Mouse (Mus musculus): ENCODE results near the gene Zfp207. TPM values are rescaled to one million over a fixed set of nuclear protein-coding genes. Genes with fewer than 3 reads are reported as not detected.

Gene Zfp207
- total and polyA plus RNA-seq, 2 experiments from 2014 or later, result 114 to 196 TPM

GRCm38 (mm10) chr11:80382626-80383018 lies 457 bp upstream of the Zfp207 start:
- peak overlapping the region; percentile 91 for H3K4me3 ChIP-seq (ENCODE audit: low read depth, low read length)
- peak overlapping the region; percentile 93 for H3K27ac ChIP-seq (ENCODE audit: low read depth)
- H3K36me3 ChIP-seq (replicated peaks; ENCODE audit: control insufficient read depth, insufficient read depth, low read length), result peaks cover 8% of the 10 kb centered on the region
- H3K9me3 ChIP-seq (replicated peaks; ENCODE audit: control insufficient read depth, low read length), result no peaks in the 10 kb centered on the region
- WGBS, result 4% methylated on average over 12 of the region's 12 CpGs
- peak; percentile 6; the same call in 1 of the 2 replicates for ATAC-seq (ENCODE audit: insufficient read depth, low read depth)
- H3K27me3 ChIP-seq (ENCODE audit: control insufficient read depth, insufficient read depth, low read length), result no peaks in the 10 kb centered on the region
- H3K9ac ChIP-seq (replicated peaks; ENCODE audit: low read depth, low read length), result peak overlapping the region; percentile 98
- peaks cover 17% of the 10 kb centered on the region for H3K4me1 ChIP-seq (ENCODE audit: control insufficient read depth, insufficient read depth)
- TF ChIP-seq EP300 (IDR thresholded peaks at IDR 0.05; ENCODE audit: low read depth) (no peak), CTCF (IDR thresholded peaks at IDR 0.05; ENCODE audit: low read depth) (no peak)
- peak overlapping the region; percentile 78 for H3K4me2 ChIP-seq (ENCODE audit: low read depth, low read length)
- no peak for DNase-seq (ENCODE audit: low spot score)

DNA sequence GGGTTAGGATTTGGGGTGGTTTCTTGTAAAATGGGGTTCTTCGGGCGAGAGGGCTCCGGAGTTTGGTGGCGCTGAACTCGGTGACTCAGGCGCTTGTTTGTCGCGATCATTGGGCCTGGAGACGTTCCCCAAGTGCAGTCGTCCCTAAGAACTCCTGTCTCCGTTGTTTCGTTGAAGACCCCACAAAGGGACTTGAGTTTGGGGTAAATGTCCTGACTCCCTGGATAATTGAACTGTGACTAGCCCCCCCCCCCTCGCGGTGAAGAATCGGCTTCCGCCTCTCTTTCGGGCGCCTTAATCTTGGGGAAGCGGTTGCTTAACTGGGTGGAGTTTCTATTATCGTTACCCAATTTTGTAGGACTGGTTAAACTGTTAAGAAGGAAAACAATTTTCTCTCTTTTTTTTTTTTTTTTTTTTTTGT lies 557 bp downstream of the Zfp207 start:
- Histone ChIP-seq H3K4me1 (ENCODE audit: control insufficient read depth, insufficient read depth) (peaks cover 17% of the 10 kb centered on the region), H3K9me3 (replicated peaks; ENCODE audit: control insufficient read depth, low read length) (no peaks in the 10 kb centered on the region), H3K27ac (ENCODE audit: low read depth) (peak overlapping the region; percentile 93), H3K27me3 (ENCODE audit: control insufficient read depth, insufficient read depth, low read length) (no peaks in the 10 kb centered on the region), H3K36me3 (replicated peaks; ENCODE audit: control insufficient read depth, insufficient read depth, low read length) (peaks cover 17% of the 10 kb centered on the region), H3K4me3 (ENCODE audit: low read depth, low read length) (peak overlapping the region; percentile 91), H3K4me2 (ENCODE audit: low read depth, low read length) (peak overlapping the region; percentile 91), H3K9ac (replicated peaks; ENCODE audit: low read depth, low read length) (peak overlapping the region; percentile 98)
- ATAC-seq (ENCODE audit: insufficient read depth, low read depth) (peak; percentile 7), DNase-seq (ENCODE audit: low spot score) (peak; percentile 35)
- under 1% methylated on average over 20 of the region's 20 CpGs for WGBS
- TF ChIP-seq EP300 (IDR thresholded peaks at IDR 0.05; ENCODE audit: low read depth), result no peak
- no peak for TF ChIP-seq CTCF (IDR thresholded peaks at IDR 0.05; ENCODE audit: low read depth)

DNA sequence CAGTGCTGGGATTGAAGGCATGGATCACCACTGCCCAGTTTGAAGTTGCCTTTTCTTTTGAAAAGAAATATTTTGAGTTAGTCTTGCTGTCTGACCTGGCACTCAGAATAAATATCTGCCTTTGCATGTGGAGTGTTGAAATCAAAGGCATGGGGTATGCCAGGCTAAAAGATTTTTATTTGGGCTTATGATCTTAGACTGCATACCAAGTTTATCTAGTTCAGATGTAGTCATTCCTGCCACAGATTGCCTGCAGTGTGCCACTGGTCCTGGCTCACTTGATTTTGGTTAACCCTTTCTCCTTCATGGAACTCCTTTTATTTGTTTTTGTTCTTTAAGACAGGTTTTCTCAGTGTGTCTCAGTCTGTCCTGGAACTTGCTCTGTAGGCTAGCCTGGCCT lies 1.4 kb downstream of the Zfp207 start:
- H3K9ac ChIP-seq (replicated peaks; ENCODE audit: low read depth, low read length), result peak overlapping the region; percentile 63
- TF ChIP-seq EP300 (IDR thresholded peaks at IDR 0.05; ENCODE audit: low read depth) (no peak), CTCF (IDR thresholded peaks at IDR 0.05; ENCODE audit: low read depth) (no peak)
- H3K4me2 ChIP-seq (ENCODE audit: low read depth, low read length), result peak overlapping the region; percentile 91
- H3K27me3 ChIP-seq (ENCODE audit: control insufficient read depth, insufficient read depth, low read length), result no peaks in the 10 kb centered on the region
- H3K9me3 ChIP-seq (replicated peaks; ENCODE audit: control insufficient read depth, low read length), result no peaks in the 10 kb centered on the region
- DNase-seq (ENCODE audit: low spot score) (no peak), ATAC-seq (ENCODE audit: insufficient read depth, low read depth) (no peak)
- peaks cover 24% of the 10 kb centered on the region for H3K36me3 ChIP-seq (replicated peaks; ENCODE audit: control insufficient read depth, insufficient read depth, low read length)
- peaks cover 17% of the 10 kb centered on the region for H3K4me1 ChIP-seq (ENCODE audit: control insufficient read depth, insufficient read depth)
- H3K27ac ChIP-seq (ENCODE audit: low read depth), result peak overlapping the region; percentile 28; the same call in 1 of the 2 replicates
- peak overlapping the region; percentile 91 for H3K4me3 ChIP-seq (ENCODE audit: low read depth, low read length)

DNA sequence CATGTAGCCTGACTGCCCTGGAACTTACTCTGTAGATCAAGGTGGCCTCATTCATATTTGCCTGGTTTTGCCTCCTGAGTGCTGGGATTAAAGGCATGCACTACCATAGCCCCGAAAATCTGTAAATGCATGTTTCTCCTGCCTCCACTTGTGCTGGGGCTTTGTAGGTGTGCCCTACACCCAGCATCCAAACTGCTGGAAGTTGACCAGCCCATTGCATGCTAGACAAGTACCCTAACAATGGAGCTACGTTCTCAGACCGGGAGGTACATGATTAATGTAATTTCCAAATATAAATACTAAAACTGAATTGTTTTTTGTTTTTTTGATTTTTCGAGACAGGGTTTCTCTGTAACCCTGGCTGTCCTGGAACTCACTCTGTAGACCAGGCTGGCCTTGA lies 2.0 kb downstream of the Zfp207 start:
- Histone ChIP-seq H3K27ac (ENCODE audit: low read depth) (no peak overlapping the region), H3K9me3 (replicated peaks; ENCODE audit: control insufficient read depth, low read length) (no peaks in the 10 kb centered on the region), H3K27me3 (ENCODE audit: control insufficient read depth, insufficient read depth, low read length) (no peaks in the 10 kb centered on the region), H3K4me1 (ENCODE audit: control insufficient read depth, insufficient read depth) (peaks cover 17% of the 10 kb centered on the region), H3K4me2 (ENCODE audit: low read depth, low read length) (peak overlapping the region; percentile 91), H3K9ac (replicated peaks; ENCODE audit: low read depth, low read length) (peak overlapping the region; percentile 63), H3K4me3 (ENCODE audit: low read depth, low read length) (peak overlapping the region; percentile 91), H3K36me3 (replicated peaks; ENCODE audit: control insufficient read depth, insufficient read depth, low read length) (peaks cover 30% of the 10 kb centered on the region)
- no peak for ATAC-seq (ENCODE audit: insufficient read depth, low read depth)
- no peak for TF ChIP-seq EP300 (IDR thresholded peaks at IDR 0.05; ENCODE audit: low read depth)
- DNase-seq (ENCODE audit: low spot score), result no peak
- 22% methylated on average over 4 of the region's 4 CpGs for WGBS

DNA sequence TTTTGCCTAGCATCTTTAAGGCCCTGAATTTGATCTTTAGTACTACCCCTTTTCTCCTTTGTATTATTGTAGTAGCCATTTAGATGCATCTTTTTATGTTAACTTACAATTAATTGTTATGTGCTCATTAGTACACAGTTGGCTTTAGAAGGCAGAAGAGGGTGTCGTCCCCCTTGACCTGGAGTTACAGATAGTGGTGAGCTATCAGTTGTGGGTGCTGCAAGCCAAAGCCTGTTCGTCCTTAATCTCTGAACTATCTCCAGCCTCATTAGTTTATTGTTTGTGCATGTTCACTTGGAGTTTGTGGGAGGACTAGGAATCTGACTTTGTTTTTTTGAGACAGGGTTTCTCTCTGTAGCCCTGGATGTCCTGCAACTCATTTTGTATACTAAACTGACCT lies 3.7 kb downstream of the Zfp207 start:
- Histone ChIP-seq H3K27me3 (ENCODE audit: control insufficient read depth, insufficient read depth, low read length) (no peaks in the 10 kb centered on the region), H3K4me2 (ENCODE audit: low read depth, low read length) (no peak overlapping the region), H3K27ac (ENCODE audit: low read depth) (no peak overlapping the region), H3K36me3 (replicated peaks; ENCODE audit: control insufficient read depth, insufficient read depth, low read length) (peaks cover 42% of the 10 kb centered on the region), H3K9ac (replicated peaks; ENCODE audit: low read depth, low read length) (no peak overlapping the region), H3K4me3 (ENCODE audit: low read depth, low read length) (no peak overlapping the region), H3K9me3 (replicated peaks; ENCODE audit: control insufficient read depth, low read length) (no peaks in the 10 kb centered on the region), H3K4me1 (ENCODE audit: control insufficient read depth, insufficient read depth) (peaks cover 17% of the 10 kb centered on the region)
- WGBS, result 25% methylated on average over 2 of the region's 2 CpGs
- DNase-seq (ENCODE audit: low spot score), result no peak
- no peak for ATAC-seq (ENCODE audit: insufficient read depth, low read depth)
- TF ChIP-seq EP300 (IDR thresholded peaks at IDR 0.05; ENCODE audit: low read depth) (no peak), CTCF (IDR thresholded peaks at IDR 0.05; ENCODE audit: low read depth) (no peak)

GRCm38 (mm10) chr11:80389885-80390284 lies 6.8 kb downstream of the Zfp207 start:
- Histone ChIP-seq H3K36me3 (replicated peaks; ENCODE audit: control insufficient read depth, insufficient read depth, low read length) (peaks cover 63% of the 10 kb centered on the region), H3K9me3 (replicated peaks; ENCODE audit: control insufficient read depth, low read length) (no peaks in the 10 kb centered on the region), H3K27ac (ENCODE audit: low read depth) (no peak overlapping the region), H3K4me1 (ENCODE audit: control insufficient read depth, insufficient read depth) (peaks cover 17% of the 10 kb centered on the region), H3K27me3 (ENCODE audit: control insufficient read depth, insufficient read depth, low read length) (no peaks in the 10 kb centered on the region), H3K9ac (replicated peaks; ENCODE audit: low read depth, low read length) (no peak overlapping the region), H3K4me2 (ENCODE audit: low read depth, low read length) (no peak overlapping the region), H3K4me3 (ENCODE audit: low read depth, low read length) (no peak overlapping the region)
- DNase-seq (ENCODE audit: low spot score) (no peak), ATAC-seq (ENCODE audit: insufficient read depth, low read depth) (no peak)
- 71% methylated on average over 1 of the region's 1 CpGs for WGBS
- TF ChIP-seq EP300 (IDR thresholded peaks at IDR 0.05; ENCODE audit: low read depth) (no peak), CTCF (IDR thresholded peaks at IDR 0.05; ENCODE audit: low read depth) (no peak)
